Mouse (Mus musculus) forebrain, embryonic 13.5 days (tissue): ENCODE results near the gene Xylt1. TPM values are rescaled to one million over a fixed set of nuclear protein-coding genes. Genes with fewer than 3 reads are reported as not detected.

Source experiments
- ATAC-seq: fragments of 200-750 bp; cut with Nextera tagmentation; 2 replicates; pipeline ENCODE4 v1.8.0; 2017
- H3K27ac ChIP-seq: fragments of 300-500 bp; sonication (generic); 2 replicates; pipeline ENCODE4 v1.5.1; 2015; ENCODE audit warnings: inconsistent platforms, mild to moderate bottlenecking, moderate library complexity
- H3K27me3 ChIP-seq: fragments of 300-500 bp; sonication (generic); 2 replicates; pipeline ENCODE4 v1.6.1; 2015; ENCODE audit warnings: mild to moderate bottlenecking, inconsistent platforms
- H3K36me3 ChIP-seq: fragments of 300-500 bp; sonication (generic); 2 replicates; pipeline ENCODE4 v1.6.1; 2015; ENCODE audit warnings: mild to moderate bottlenecking, inconsistent platforms; ENCODE audit not compliant: poor library complexity, severe bottlenecking
- H3K4me1 ChIP-seq: fragments of 300-500 bp; sonication (generic); 2 replicates; pipeline ENCODE4 v1.6.1; 2015; ENCODE audit warnings: inconsistent platforms
- H3K4me2 ChIP-seq: fragments of 300-500 bp; sonication (generic); 2 replicates; pipeline ENCODE4 v1.6.1; 2015; ENCODE audit warnings: inconsistent platforms, mild to moderate bottlenecking, moderate library complexity
- H3K4me3 ChIP-seq: fragments of 300-500 bp; sonication (generic); 2 replicates; pipeline ENCODE4 v1.5.1; 2015; ENCODE audit warnings: mild to moderate bottlenecking, inconsistent platforms
- H3K9ac ChIP-seq: fragments of 300-500 bp; sonication (generic); 2 replicates; pipeline ENCODE4 v1.6.1; 2015; ENCODE audit warnings: mild to moderate bottlenecking, inconsistent platforms
- H3K9me3 ChIP-seq: fragments of 300-500 bp; sonication (generic); replicated peaks from 2 replicates; pipeline ENCODE4 v1.6.1; 2016; ENCODE audit warnings: inconsistent platforms
- WGBS: fragments of 180-500 bp; shearing (Covaris S2); methylation state at CpG from one replicate; pipeline ENCODE4 v1.1.7; 2015; 5-methylcytosine and 5-hydroxymethylcytosine counted together
- polyA plus RNA-seq: library from polyadenylated mRNA; unstranded; fragments of >200 nt; fragmentation: Nextera tagmentation; extraction: Ambion mirVana; gene quantifications from 2 replicates; pipeline ENCODE4 v1.2.1, GENCODE M21; 2015

Xylt1 gene
- polyA plus RNA-seq, 1 experiment from 2014 or later, result 2.5 TPM

DNA sequence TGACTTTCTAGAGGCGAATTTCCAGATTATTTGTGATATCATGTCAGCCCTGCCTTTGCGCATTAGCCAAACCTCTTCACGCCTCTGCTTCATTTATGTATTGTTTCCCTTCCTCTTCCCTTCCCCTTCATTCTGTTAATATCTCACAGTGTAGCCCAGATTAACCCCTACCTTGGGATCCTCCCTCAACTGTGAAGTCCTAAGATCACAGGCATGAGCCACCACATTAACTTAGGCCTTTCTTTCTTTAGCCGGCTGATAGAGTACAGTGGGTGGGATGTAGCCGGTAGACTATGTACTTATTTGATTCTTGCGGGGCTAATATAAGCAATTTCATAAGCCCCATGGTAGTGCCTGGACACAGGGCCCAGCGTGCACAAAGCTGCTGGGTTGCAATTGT is 62.4 kb downstream of the Xylt1 start:
- ATAC-seq, result no peak

DNA sequence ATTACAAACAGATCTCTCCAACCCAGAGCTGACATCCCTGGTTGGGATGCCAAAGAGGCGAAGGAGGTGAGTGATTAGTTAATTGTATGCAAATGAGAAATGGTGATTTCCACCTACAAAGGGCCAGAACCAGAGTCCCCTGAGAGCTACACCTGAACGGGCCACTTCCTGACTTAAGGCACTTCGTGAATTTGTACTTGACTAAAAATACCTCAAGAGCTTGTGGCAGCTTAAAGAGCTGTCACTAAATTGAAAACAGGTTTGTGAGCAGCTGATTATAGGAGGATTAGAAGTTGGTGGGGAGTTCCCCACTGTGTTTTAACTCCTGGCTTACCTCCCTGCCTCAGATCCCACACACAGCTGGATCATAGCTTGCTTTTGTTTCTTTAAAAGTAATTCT is 64.7 kb downstream of the Xylt1 start:
- Histone ChIP-seq H3K27ac (no peak overlapping the region), H3K9ac (no peak overlapping the region), H3K4me3 (no peak overlapping the region), H3K4me1 (no peaks in the 10 kb centered on the region), H3K36me3 (no peaks in the 10 kb centered on the region), H3K4me2 (no peak overlapping the region), H3K9me3 (0 out of 2 replicates have a peak, but pooled peaks cover 4% of the 10 kb centered on the region), H3K27me3 (no peaks in the 10 kb centered on the region)
- WGBS, result 36% methylated on average over 3 of the region's 3 CpGs
- no peak for ATAC-seq

More for the DNA sequence above, 62.4 kb downstream of the Xylt1 start:
- WGBS, result 87% methylated on average over 7 of the region's 7 CpGs
- Histone ChIP-seq H3K36me3 (no peaks in the 10 kb centered on the region), H3K4me1 (peaks cover 9% of the 10 kb centered on the region; the same call in 1 of the 2 replicates), H3K9me3 (0 out of 2 replicates have a peak, but pooled peaks cover 4% of the 10 kb centered on the region), H3K27me3 (no peaks in the 10 kb centered on the region), H3K27ac (no peak overlapping the region), H3K9ac (no peak overlapping the region), H3K4me2 (no peak overlapping the region), H3K4me3 (no peak overlapping the region)

DNA sequence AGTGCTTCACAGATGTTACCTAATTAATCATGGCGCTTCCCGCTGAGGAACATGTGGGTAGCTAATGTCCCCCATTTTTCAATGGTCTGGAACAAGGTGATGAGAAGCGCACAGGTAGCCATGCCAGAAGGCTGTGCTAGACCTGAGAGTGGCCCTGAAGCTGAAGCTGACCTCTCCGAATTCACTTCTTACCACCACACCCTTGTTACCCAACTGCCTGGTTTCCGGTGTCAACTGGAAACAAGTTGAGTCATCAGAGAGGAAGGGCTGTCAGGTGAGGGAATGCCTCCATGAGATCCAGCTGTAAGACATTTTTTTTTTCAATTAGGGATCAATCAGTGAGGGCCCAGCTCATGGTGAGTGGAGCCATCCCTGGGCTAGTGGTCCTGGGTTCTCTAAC is 68.8 kb downstream of the Xylt1 start:
- Histone ChIP-seq H3K9me3 (no peaks in the 10 kb centered on the region), H3K36me3 (no peaks in the 10 kb centered on the region), H3K4me3 (no peak overlapping the region), H3K4me1 (peaks cover 18% of the 10 kb centered on the region), H3K27me3 (no peaks in the 10 kb centered on the region), H3K9ac (no peak overlapping the region), H3K27ac (no peak overlapping the region), H3K4me2 (no peak overlapping the region)
- WGBS, result 94% methylated on average over 5 of the region's 5 CpGs
- ATAC-seq, result no peak

- Histone ChIP-seq H3K4me1 (peaks cover 18% of the 10 kb centered on the region), H3K9ac (no peak overlapping the region), H3K9me3 (no peaks in the 10 kb centered on the region), H3K4me2 (no peak overlapping the region), H3K4me3 (no peak overlapping the region), H3K27ac (no peak overlapping the region), H3K27me3 (no peaks in the 10 kb centered on the region), H3K36me3 (no peaks in the 10 kb centered on the region)
- ATAC-seq, result no peak
Measured at GRCm38 (mm10) chr7:117451212-117451611, 70.4 kb downstream of the Xylt1 start.

GRCm38 (mm10) chr7:117452269-117452668 is 71.5 kb downstream of the Xylt1 start:
- H3K4me3 ChIP-seq, result no peak overlapping the region
- H3K4me2 ChIP-seq, result no peak overlapping the region
- H3K9me3 ChIP-seq, result no peaks in the 10 kb centered on the region
- no peak overlapping the region for H3K27ac ChIP-seq
- ATAC-seq, result no peak
- no peaks in the 10 kb centered on the region for H3K27me3 ChIP-seq
- H3K36me3 ChIP-seq, result no peaks in the 10 kb centered on the region
- peaks cover 18% of the 10 kb centered on the region for H3K4me1 ChIP-seq
- no peak overlapping the region for H3K9ac ChIP-seq
- 59% methylated on average over 2 of the region's 2 CpGs for WGBS

DNA sequence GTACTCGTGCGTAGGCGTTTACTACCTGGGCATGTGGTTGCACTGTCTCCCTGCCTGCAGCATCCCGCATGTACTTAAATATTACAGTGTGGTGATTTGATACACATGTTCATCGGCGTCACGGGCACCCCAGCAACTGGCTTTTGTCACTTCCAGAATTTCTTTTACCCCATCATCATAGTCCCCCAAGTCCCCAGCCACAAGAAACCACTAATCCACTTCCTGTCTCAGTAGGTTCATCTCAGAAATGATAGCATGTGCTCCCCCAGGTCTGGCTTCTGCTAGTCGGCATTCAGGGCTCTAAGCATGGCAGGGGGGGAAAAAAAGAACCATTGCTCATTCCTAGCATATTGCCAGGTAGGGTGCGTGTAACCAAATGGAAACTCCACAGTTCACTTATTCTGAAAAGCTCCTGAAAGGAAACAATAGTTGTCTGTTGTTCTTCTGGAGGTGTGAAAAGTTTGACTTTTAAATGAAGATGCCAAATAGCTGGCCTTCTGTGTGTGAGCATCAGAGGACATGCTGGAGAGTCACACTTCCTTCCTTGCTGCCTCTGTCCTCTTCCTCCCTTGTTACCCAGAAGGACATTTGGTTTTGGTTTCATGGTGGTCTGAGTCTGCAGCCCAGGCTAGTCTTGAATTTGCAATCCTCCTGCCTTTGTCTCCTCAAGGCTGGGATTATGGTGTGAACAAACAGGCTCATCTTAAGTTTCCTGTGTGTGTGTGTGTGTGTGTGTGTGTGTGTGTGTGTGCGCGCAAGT is 74.2 kb downstream of the Xylt1 start:
- Histone ChIP-seq H3K4me3 (no peak overlapping the region), H3K4me2 (no peak overlapping the region), H3K4me1 (peaks cover 18% of the 10 kb centered on the region), H3K9me3 (no peaks in the 10 kb centered on the region), H3K27me3 (no peaks in the 10 kb centered on the region), H3K36me3 (no peaks in the 10 kb centered on the region), H3K9ac (no peak overlapping the region), H3K27ac (no peak overlapping the region)
- 92% methylated on average over 11 of the region's 11 CpGs for WGBS
- no peak for ATAC-seq

GRCm38 (mm10) chr7:117462196-117462935 is 81.6 kb downstream of the Xylt1 start:
- Histone ChIP-seq H3K4me2 (no peak overlapping the region), H3K27ac (peak overlapping the region; percentile 63), H3K4me1 (peaks cover 31% of the 10 kb centered on the region), H3K4me3 (no peak overlapping the region), H3K27me3 (no peaks in the 10 kb centered on the region), H3K9ac (no peak overlapping the region), H3K9me3 (no peaks in the 10 kb centered on the region), H3K36me3 (no peaks in the 10 kb centered on the region)
- peak; percentile 91 for ATAC-seq
- 28% methylated on average over 7 of the region's 7 CpGs for WGBS

DNA sequence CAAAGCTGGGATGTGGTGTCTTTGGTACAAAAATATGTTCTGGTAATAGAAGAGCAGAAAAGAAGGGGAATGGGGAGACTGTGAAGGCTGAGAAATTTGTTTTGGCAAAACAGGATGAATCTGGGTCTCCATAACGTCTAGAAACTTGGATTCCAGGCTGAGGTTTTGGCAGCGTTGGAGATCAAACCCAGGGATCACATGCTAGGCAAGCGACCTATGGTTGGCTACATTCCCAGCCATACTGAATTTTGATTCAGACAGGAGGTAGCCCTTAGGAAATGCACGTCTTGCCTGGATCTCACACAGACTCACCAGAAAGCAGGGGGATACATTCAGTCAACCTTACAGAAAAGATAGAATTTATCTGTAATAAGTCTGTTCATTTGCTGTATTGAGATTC is 84.2 kb downstream of the Xylt1 start:
- Histone ChIP-seq H3K4me3 (no peak overlapping the region), H3K27me3 (no peaks in the 10 kb centered on the region), H3K9me3 (no peaks in the 10 kb centered on the region), H3K36me3 (no peaks in the 10 kb centered on the region), H3K4me2 (no peak overlapping the region), H3K27ac (peak overlapping the region; percentile 19; the same call in 1 of the 2 replicates), H3K4me1 (peaks cover 31% of the 10 kb centered on the region), H3K9ac (no peak overlapping the region)
- ATAC-seq, result no peak
- WGBS, result 53% methylated on average over 4 of the region's 4 CpGs

- H3K4me1 ChIP-seq, result peaks cover 39% of the 10 kb centered on the region
- H3K27ac ChIP-seq, result no peak overlapping the region
- H3K4me2 ChIP-seq, result no peak overlapping the region
- H3K27me3 ChIP-seq, result no peaks in the 10 kb centered on the region
- H3K9ac ChIP-seq, result no peak overlapping the region
- WGBS, result 92% methylated on average over 7 of the region's 7 CpGs
- no peaks in the 10 kb centered on the region for H3K36me3 ChIP-seq
- no peak overlapping the region for H3K4me3 ChIP-seq
- no peaks in the 10 kb centered on the region for H3K9me3 ChIP-seq
- no peak for ATAC-seq
Measured at GRCm38 (mm10) chr7:117466006-117466780, 85.4 kb downstream of the Xylt1 start.

GRCm38 (mm10) chr7:117470243-117470802 is 89.5 kb downstream of the Xylt1 start:
- WGBS, result 89% methylated on average over 3 of the region's 3 CpGs

GRCm38 (mm10) chr7:117472055-117472780 is 91.4 kb downstream of the Xylt1 start:
- ATAC-seq, result peak; percentile 89
- no peak overlapping the region for H3K9ac ChIP-seq
- H3K4me3 ChIP-seq, result no peak overlapping the region
- peaks cover 49% of the 10 kb centered on the region for H3K4me1 ChIP-seq
- H3K27me3 ChIP-seq, result no peaks in the 10 kb centered on the region
- peak overlapping the region; percentile 23 for H3K4me2 ChIP-seq
- no peaks in the 10 kb centered on the region for H3K9me3 ChIP-seq
- 19% methylated on average over 11 of the region's 11 CpGs for WGBS
- no peaks in the 10 kb centered on the region for H3K36me3 ChIP-seq
- H3K27ac ChIP-seq, result peak overlapping the region; percentile 84

More at GRCm38 (mm10) chr7:117470243-117470802, 89.5 kb downstream of the Xylt1 start:
- Histone ChIP-seq H3K4me3 (no peak overlapping the region), H3K9me3 (no peaks in the 10 kb centered on the region), H3K4me1 (peaks cover 48% of the 10 kb centered on the region), H3K36me3 (no peaks in the 10 kb centered on the region), H3K4me2 (no peak overlapping the region), H3K27ac (no peak overlapping the region), H3K27me3 (no peaks in the 10 kb centered on the region), H3K9ac (no peak overlapping the region)
- no peak for ATAC-seq
